Mouse (Mus musculus): ENCODE data around the gene Tmprss11e. TPM values are rescaled to one million over a fixed set of nuclear protein-coding genes. Genes with fewer than 3 reads are reported as not detected.

The Tmprss11e gene
- 0.13 TPM for polyA plus RNA-seq (2017; shearing (Covaris generic))

DNA sequence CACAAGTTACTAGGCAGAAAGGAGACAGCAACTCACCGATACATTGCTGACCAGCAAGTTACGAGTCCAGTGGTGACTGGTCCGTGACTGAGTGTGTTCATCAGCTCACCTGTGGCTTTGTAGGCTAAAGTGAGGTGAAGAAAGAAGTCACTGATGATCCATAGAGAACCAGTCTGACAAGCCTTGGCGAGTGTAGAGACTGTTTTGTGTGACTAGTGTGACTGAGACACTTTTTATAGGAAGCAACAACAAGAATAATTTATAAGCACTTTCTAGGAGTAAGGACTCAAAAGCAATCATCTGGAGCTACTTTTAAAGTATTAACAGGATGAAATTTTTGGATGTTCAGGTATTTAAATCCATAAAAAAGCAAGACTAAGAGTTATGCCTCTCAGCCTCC lies at the start of gene Tmprss11e:
TSS of gene Tmprss11e (minus strand) at position 101 of the 400 bp plus-strand sequence.

DNA sequence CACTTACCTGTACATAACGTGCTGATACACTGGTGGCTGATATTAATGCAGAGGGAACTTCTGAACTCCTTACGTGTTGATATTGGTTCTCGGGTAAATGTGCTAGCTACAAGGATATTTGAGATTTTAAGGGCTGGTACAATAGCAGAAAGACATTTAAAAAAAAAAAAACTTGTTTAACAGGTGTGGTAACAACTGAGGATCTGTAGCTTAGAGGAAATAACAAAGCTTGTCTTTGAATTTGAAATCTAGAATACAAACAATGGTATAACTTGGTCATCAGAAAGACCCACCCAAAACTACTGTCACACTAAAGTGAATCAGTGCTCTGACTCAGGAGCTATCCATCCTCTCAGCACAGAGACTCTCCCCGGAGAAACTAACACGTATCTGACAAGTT lies 69.4 kb downstream of the Tmprss11e start, which contains the start of gene Tmprss11b:
TSS of gene Tmprss11b (minus strand) at position 101 of the 400 bp plus-strand sequence.

Other genes with a start within 250 kb of the Tmprss11e start
- gene Tmprss11g, start 227.2 kb downstream of the Tmprss11e start, polyA plus RNA-seq (2017; shearing (Covaris generic)): not detected
- gene Tmprss11f, start 113.4 kb downstream of the Tmprss11e start, polyA plus RNA-seq (2017; shearing (Covaris generic)): 0.06 TPM
- not detected for gene Tmprss11b, start 69.5 kb downstream of the Tmprss11e start, polyA plus RNA-seq (2017; shearing (Covaris generic))
- gene Ythdc1, start 58.4 kb upstream of the Tmprss11e start, polyA plus RNA-seq (2017; shearing (Covaris generic)): 87.7 TPM
- gene Ugt2b34, start 161.1 kb upstream of the Tmprss11e start, polyA plus RNA-seq (2017; shearing (Covaris generic)): not detected
- gene Ugt2b1, start 180.7 kb upstream of the Tmprss11e start, polyA plus RNA-seq (2017; shearing (Covaris generic)): not detected